Mouse (Mus musculus): ENCODE results near the gene Lrrc43.

GRCm38 (mm10) chr5:123510160-123510559 lies 21.1 kb downstream of the Lrrc43 start, which contains the start of gene B3gnt4:
- no peak for TF ChIP-seq POLR2AphosphoS5 (IDR thresholded peaks at IDR 0.05; ENCODE audit: insufficient replicate concordance, low read depth, low read length)
- TF ChIP-seq CTCF (IDR thresholded peaks at IDR 0.05; ENCODE audit: low read depth, low read length) = no peak
